Mouse (Mus musculus) stomach, embryonic 14.5 days (tissue): ENCODE measurements around the gene Trnau1ap. TPM values are rescaled to one million over a fixed set of nuclear protein-coding genes. Genes with fewer than 3 reads are reported as not detected.

Source experiments
- ATAC-seq: fragments of 200-750 bp; cut with Nextera tagmentation; 2 replicates; pipeline ENCODE4 v1.8.0; 2017; ENCODE audit warnings: low read depth, moderate TSS enrichment; ENCODE audit not compliant: insufficient number of reproducible peaks, insufficient read depth, low FRiP score
- H3K27ac ChIP-seq: fragments of 300-500 bp; sonication (generic); 2 replicates; pipeline ENCODE4 v1.5.1; 2014; ENCODE audit warnings: mild to moderate bottlenecking, low read length, moderate library complexity, mixed read lengths
- H3K27me3 ChIP-seq: fragments of 300-500 bp; sonication (generic); 2 replicates; pipeline ENCODE4 v1.6.1; 2014; ENCODE audit warnings: low read length, control low read depth, mixed read lengths; ENCODE audit not compliant: control insufficient read depth, insufficient read depth
- H3K36me3 ChIP-seq: fragments of 300-500 bp; sonication (generic); 2 replicates; pipeline ENCODE4 v1.6.1; 2014; ENCODE audit warnings: mild to moderate bottlenecking, control low read depth, low read length, moderate library complexity, mixed read lengths; ENCODE audit not compliant: control insufficient read depth, insufficient read depth
- H3K4me1 ChIP-seq: fragments of 300-500 bp; sonication (generic); 2 replicates; pipeline ENCODE4 v1.6.1; 2014; ENCODE audit warnings: low read length, control low read depth, mixed read lengths; ENCODE audit not compliant: control insufficient read depth, insufficient read depth
- H3K4me2 ChIP-seq: fragments of 300-500 bp; sonication (generic); replicated peaks from 2 replicates; pipeline ENCODE4 v1.6.1; 2014; ENCODE audit warnings: low read depth, low read length, control low read depth
- H3K4me3 ChIP-seq: fragments of 300-500 bp; sonication (generic); 2 replicates; pipeline ENCODE4 v1.5.1; 2014; ENCODE audit warnings: low read depth, low read length, control low read depth
- H3K9ac ChIP-seq: fragments of 300-500 bp; sonication (generic); replicated peaks from 2 replicates; pipeline ENCODE4 v1.6.1; 2014; ENCODE audit warnings: low read depth, mild to moderate bottlenecking, control low read depth, low read length, moderate library complexity, mixed read lengths
- H3K9me3 ChIP-seq: fragments of 300-500 bp; sonication (generic); 2 replicates; pipeline ENCODE4 v1.6.1; 2016; ENCODE audit warnings: low read depth, low read length, control low read depth; ENCODE audit not compliant: control insufficient read depth
- WGBS: fragments of 180-500 bp; shearing (Covaris S2); extraction: QIAGEN DNeasy Blood & Tissue Kit; methylation state at CpG from one replicate; pipeline ENCODE4 v1.1.7; 2014; 5-methylcytosine and 5-hydroxymethylcytosine counted together
- polyA plus RNA-seq: library from polyadenylated mRNA; unstranded; fragments of >200 nt; fragmentation: Nextera tagmentation; extraction: Ambion mirVana; gene quantifications from 2 replicates; pipeline ENCODE4 v1.2.1, GENCODE M21; 2014

Trnau1ap gene
- polyA plus RNA-seq, 1 experiment from 2014 or later = 74.8 TPM

DNA sequence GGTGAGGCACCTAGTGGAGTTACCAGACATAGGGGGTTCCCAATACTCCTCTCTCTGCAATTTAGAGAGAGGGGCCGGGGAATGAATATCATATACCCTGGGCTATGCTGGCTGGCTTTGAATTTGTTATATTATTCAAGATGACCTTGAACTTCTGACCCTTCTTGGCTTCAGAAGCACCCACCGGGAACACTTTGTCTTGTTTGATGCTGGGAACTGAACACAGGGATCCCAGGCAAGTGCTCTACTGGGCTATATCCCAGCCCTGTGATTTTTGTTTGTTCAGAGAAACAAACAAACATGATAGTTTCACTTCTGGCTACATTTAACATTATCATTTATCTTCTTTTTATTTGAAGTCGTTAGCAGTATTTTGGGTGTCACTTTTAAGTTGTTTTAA, 26.1 kb upstream of the Trnau1ap start:
- H3K9ac ChIP-seq = no peak overlapping the region
- no peaks in the 10 kb centered on the region for H3K27me3 ChIP-seq
- no peak overlapping the region for H3K4me2 ChIP-seq
- H3K4me3 ChIP-seq = no peak overlapping the region
- no peak for ATAC-seq
- peaks cover 8% of the 10 kb centered on the region; the same call in 1 of the 2 replicates for H3K4me1 ChIP-seq
- 89% methylated on average over 3 of the region's 3 CpGs for WGBS
- H3K36me3 ChIP-seq = peaks cover 49% of the 10 kb centered on the region
- no peak overlapping the region for H3K27ac ChIP-seq
- H3K9me3 ChIP-seq = no peaks in the 10 kb centered on the region

GRCm38 (mm10) chr4:132354571-132354970, 25.2 kb upstream of the Trnau1ap start:
- WGBS = 90% methylated on average over 4 of the region's 4 CpGs
- H3K27me3 ChIP-seq = no peaks in the 10 kb centered on the region
- H3K4me1 ChIP-seq = peaks cover 8% of the 10 kb centered on the region; the same call in 1 of the 2 replicates
- no peak for ATAC-seq
- no peak overlapping the region for H3K9ac ChIP-seq
- H3K27ac ChIP-seq = no peak overlapping the region
- H3K36me3 ChIP-seq = peaks cover 43% of the 10 kb centered on the region
- no peaks in the 10 kb centered on the region for H3K9me3 ChIP-seq
- H3K4me3 ChIP-seq = no peak overlapping the region
- H3K4me2 ChIP-seq = no peak overlapping the region

DNA sequence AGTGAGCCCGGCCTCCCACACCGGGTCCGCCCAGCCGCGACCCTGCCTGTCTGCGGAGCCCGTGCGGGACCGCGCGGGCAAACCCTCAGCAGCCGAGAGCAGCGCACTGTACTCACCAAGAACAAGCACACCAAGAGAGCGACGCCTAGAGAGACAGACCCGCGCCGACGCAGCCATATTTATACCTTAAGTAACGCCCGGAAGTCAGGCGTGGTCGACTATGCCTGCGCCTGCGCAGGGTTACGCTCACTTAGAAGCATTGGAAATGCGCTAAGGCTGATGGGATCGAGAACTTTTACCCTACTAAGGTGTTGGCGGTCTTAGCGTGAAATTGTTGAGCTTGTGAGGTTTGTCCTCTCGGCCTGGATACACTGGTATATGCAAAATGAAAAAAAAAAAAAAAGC, 24.1 kb upstream of the Trnau1ap start, which contains the start of gene Rcc1:
Gene Rcc1 (minus strand): TSS at position 125 of the 405 bp plus-strand sequence.
- WGBS = under 1% methylated on average over 31 of the region's 31 CpGs
- Histone ChIP-seq H3K9me3 (no peaks in the 10 kb centered on the region), H3K4me3 (peak within 1 kb of the TSS; percentile 87), H3K4me2 (peak within 1 kb of the TSS; percentile 57), H3K4me1 (peaks cover 8% of the 10 kb centered on the region; the same call in 1 of the 2 replicates), H3K9ac (peak within 1 kb of the TSS; percentile 92), H3K27me3 (no peaks in the 10 kb centered on the region), H3K36me3 (peaks cover 32% of the 10 kb centered on the region), H3K27ac (peak within 1 kb of the TSS; percentile 95)
- peak; percentile 91 for ATAC-seq

GRCm38 (mm10) chr4:132352739-132353138, 23.4 kb upstream of the Trnau1ap start:
- H3K27ac ChIP-seq = peak overlapping the region; percentile 95
- peak overlapping the region; percentile 92 for H3K9ac ChIP-seq
- WGBS = under 1% methylated on average over 14 of the region's 14 CpGs
- no peak for ATAC-seq
- H3K4me3 ChIP-seq = peak overlapping the region; percentile 87
- H3K4me2 ChIP-seq = peak overlapping the region; percentile 57
- H3K4me1 ChIP-seq = peaks cover 8% of the 10 kb centered on the region; the same call in 1 of the 2 replicates
- peaks cover 25% of the 10 kb centered on the region for H3K36me3 ChIP-seq
- H3K9me3 ChIP-seq = no peaks in the 10 kb centered on the region
- no peaks in the 10 kb centered on the region for H3K27me3 ChIP-seq

DNA sequence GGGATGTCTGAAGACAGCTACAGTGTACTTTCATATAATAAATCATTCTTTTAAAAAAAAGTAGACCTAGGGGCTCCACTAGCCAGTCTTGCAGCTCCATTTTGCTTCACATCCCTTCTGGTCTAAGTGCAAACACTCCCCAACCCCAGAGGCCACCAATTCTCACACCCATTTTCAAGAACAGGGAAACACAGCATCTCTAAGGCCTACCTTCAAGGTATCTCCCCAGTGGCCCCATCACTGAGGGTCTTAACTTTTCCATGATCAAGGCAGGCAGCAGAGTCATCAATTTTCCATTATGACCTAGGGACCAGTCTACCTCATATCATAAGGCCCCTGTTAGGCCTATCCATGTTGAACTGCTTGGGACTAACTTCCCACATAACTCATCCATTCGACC, 22.1 kb upstream of the Trnau1ap start:
- H3K4me3 ChIP-seq = peak overlapping the region; percentile 87; the same call in 1 of the 2 replicates
- H3K36me3 ChIP-seq = peaks cover 15% of the 10 kb centered on the region
- H3K9ac ChIP-seq = no peak overlapping the region
- ATAC-seq = no peak
- 30% methylated on average over 1 of the region's 1 CpGs for WGBS
- no peaks in the 10 kb centered on the region for H3K9me3 ChIP-seq
- no peaks in the 10 kb centered on the region for H3K27me3 ChIP-seq
- H3K4me2 ChIP-seq = peak overlapping the region; percentile 57
- H3K27ac ChIP-seq = peak overlapping the region; percentile 30; the same call in 1 of the 2 replicates
- H3K4me1 ChIP-seq = peaks cover 8% of the 10 kb centered on the region; the same call in 1 of the 2 replicates

DNA sequence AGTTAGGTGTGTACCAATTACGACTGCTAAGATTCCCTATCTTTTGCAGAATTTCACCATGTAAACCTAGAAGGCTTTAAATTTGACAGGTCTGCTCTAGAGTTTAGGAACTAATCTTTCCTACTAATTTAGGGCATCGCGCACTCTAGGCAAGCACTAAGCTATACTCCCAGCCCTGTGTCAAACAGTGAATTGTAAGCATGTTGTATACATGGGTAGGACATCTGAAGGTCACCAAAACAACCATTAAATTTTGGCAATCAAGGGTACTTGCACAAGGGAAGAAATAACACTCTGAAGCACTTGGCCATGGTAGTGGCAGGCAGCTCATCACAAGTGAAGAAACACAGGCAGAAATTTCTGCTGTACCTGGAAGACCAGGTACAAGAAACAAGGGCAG, 21.5 kb upstream of the Trnau1ap start:
- Histone ChIP-seq H3K9ac (no peak overlapping the region), H3K4me2 (no peak overlapping the region), H3K4me1 (peaks cover 8% of the 10 kb centered on the region; the same call in 1 of the 2 replicates), H3K9me3 (no peaks in the 10 kb centered on the region), H3K27me3 (no peaks in the 10 kb centered on the region), H3K36me3 (peaks cover 15% of the 10 kb centered on the region), H3K27ac (peak overlapping the region; percentile 6; the same call in 1 of the 2 replicates), H3K4me3 (no peak overlapping the region)
- WGBS = 73% methylated on average over 3 of the region's 3 CpGs
- no peak for ATAC-seq

DNA sequence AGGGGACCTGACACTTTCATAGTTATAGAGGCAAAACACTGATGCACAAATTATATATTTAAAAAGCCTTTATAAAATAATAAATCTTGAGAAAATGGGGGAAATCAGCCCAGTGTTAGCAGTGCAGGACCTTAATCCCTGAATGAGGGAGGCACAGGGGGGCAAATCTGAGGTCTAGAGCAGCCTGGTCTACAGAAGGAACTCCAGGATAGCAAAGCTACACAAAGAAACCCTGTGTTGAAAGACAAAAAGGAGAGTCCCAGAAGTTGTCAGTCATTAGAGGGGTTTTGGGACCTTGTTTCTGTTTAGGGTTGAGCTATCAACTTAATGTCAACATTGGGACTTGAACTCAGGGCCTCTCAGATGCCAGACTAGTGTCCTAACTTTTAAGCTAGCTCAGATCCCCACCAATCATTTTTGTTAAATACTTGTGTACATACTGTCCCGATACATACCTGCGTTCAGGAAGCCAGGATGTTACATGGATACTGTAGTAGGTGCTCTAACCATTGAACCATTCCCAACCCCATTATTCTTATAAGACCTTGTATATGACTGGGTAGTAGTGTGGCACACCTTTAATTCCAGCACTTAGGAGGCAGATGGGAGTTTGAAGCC, 20.9 kb upstream of the Trnau1ap start:
- H3K27me3 ChIP-seq = no peaks in the 10 kb centered on the region
- no peak overlapping the region for H3K4me3 ChIP-seq
- peaks cover 8% of the 10 kb centered on the region; the same call in 1 of the 2 replicates for H3K4me1 ChIP-seq
- H3K27ac ChIP-seq = no peak overlapping the region; the same call in 1 of the 2 replicates
- H3K36me3 ChIP-seq = peaks cover 15% of the 10 kb centered on the region
- H3K9me3 ChIP-seq = no peaks in the 10 kb centered on the region
- no peak overlapping the region for H3K9ac ChIP-seq
- H3K4me2 ChIP-seq = no peak overlapping the region
- no peak for ATAC-seq
- WGBS = 48% methylated on average over 2 of the region's 2 CpGs

DNA sequence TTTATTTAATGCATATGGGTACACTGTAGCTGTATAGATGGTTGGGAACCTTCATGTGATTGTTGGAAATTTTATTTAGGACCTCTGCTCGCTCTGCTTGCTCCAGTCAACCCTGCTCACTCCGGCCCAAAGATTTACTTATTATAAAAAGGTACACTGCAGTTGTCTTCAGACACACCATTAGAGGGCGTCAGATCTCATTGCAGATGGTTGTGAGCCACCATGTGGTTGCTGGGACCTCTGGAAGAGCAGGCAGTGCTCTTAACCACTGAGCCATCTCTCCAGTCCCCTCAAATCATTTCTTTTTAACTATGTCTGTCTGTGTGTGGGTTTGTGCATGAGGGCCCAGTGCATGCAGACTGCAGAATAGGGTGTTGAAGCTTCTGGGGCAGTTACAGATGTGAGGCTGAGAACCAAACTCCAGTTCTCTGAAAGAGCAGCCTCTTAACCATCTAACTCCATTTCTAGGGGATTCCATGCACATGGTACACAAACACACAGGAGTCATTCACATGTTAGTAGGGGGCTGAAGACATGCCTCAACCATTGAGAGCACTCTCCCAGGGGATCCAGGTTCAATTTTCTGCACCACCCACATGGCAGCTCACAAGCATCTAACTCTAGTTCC, 20.3 kb upstream of the Trnau1ap start:
- H3K9ac ChIP-seq = no peak overlapping the region
- H3K27me3 ChIP-seq = no peaks in the 10 kb centered on the region
- peaks cover 8% of the 10 kb centered on the region; the same call in 1 of the 2 replicates for H3K4me1 ChIP-seq
- H3K27ac ChIP-seq = no peak overlapping the region
- H3K4me2 ChIP-seq = no peak overlapping the region
- H3K9me3 ChIP-seq = no peaks in the 10 kb centered on the region
- H3K36me3 ChIP-seq = peaks cover 15% of the 10 kb centered on the region
- ATAC-seq = no peak
- H3K4me3 ChIP-seq = no peak overlapping the region
- 62% methylated on average over 3 of the region's 3 CpGs for WGBS
